In the genomic region with DNA sequence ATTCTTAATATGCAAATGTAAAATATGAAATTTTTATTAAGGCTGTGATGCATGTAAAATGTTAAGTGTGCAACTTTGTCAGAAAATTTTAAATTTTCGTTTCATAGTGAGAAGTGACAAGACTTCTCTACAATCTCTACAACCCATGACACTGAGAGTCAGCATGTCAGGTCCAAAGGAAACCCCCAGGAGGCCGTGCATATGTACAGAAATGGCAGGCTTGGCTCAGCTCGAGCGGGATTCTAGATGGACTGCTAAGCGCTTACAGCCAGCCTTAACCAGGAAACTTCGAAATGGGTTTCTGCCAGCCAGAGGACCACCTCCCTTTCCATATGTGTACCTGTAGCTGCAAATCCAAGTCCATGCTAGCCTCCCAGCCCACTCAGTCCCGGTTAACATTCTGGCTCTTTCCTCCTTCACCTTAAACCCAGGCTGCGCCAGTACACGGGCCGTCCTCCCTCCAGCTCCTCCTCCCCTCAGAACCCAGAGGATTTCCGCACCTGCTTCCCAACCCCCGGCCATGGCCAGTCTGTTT, we compare ENCODE assay signal across 17 mouse cellular contexts.
"Had no signal": no experiment of that assay in that cellular context is flagged by ENCODE, and none has a peak within 500 bp of the region (broad histone marks: within the 10 kb centered on the region; RNA-seq: fewer than 3 reads in every experiment).

No protein-coding gene starts in this region.

- H3K4me3 ChIP-seq: heart, adult 2 months; heart, embryonic 13.5 days; heart, embryonic 15.5 days; hindbrain, embryonic 13.5 days; hindbrain, embryonic 15.5 days; kidney, embryonic 15.5 days; left cerebral cortex, adult 2 months; limb, embryonic 10.5 days; limb, embryonic 12.5 days had no signal

- ATAC-seq: hindbrain, postnatal 0 days; intestine, embryonic 16.5 days had no signal

- DNase-seq: gastrocnemius, postnatal 14 days; gastrocnemius, postnatal 36 days; heart, adult 11 months; heart, adult 2 months; heart, postnatal 36 days; layer of hippocampus, adult 9-11 months had no signal

- H3K36me3 ChIP-seq: heart, embryonic 13.5 days; heart, embryonic 15.5 days; hindbrain, embryonic 13.5 days; hindbrain, embryonic 15.5 days; kidney, embryonic 15.5 days; limb, embryonic 10.5 days; limb, embryonic 12.5 days had no signal

- H3K27ac ChIP-seq: heart, adult 2 months; heart, embryonic 13.5 days; heart, embryonic 15.5 days; hindbrain, embryonic 13.5 days; hindbrain, embryonic 15.5 days; hindbrain, postnatal 0 days; kidney, embryonic 15.5 days; kidney, postnatal 0 days; left cerebral cortex, adult 2 months; limb, embryonic 10.5 days; limb, embryonic 12.5 days had no signal

- H3K9me3 ChIP-seq: heart, embryonic 15.5 days had no signal

- H3K9ac ChIP-seq: heart, embryonic 13.5 days; heart, embryonic 15.5 days; hindbrain, embryonic 13.5 days; hindbrain, embryonic 15.5 days; kidney, embryonic 15.5 days; limb, embryonic 12.5 days had no signal

- H3K4me1 ChIP-seq: heart, embryonic 13.5 days; heart, embryonic 15.5 days; hindbrain, embryonic 13.5 days; hindbrain, embryonic 15.5 days; kidney, embryonic 15.5 days; limb, embryonic 10.5 days; limb, embryonic 12.5 days had no signal

- H3K27me3 ChIP-seq: heart, embryonic 13.5 days; heart, embryonic 15.5 days; hindbrain, embryonic 13.5 days; hindbrain, embryonic 15.5 days; kidney, embryonic 15.5 days; limb, embryonic 12.5 days had no signal
